Mouse (Mus musculus) thymus, adult 2 months (tissue): ENCODE results near the gene Tcf7l2.

ENCODE experiments used
- CTCF ChIP-seq: fragments of 200-500 bp; IDR thresholded peaks from 2 replicates; pipeline ENCODE4 v1.5.1; 2012; ENCODE audit warnings: mild to moderate bottlenecking, control low read depth, low read length, moderate library complexity, borderline replicate concordance; ENCODE audit not compliant: control insufficient read depth, poor library complexity, insufficient read depth; ENCODE audit errors: extremely low read depth
- POLR2A ChIP-seq: fragments of 200-500 bp; IDR thresholded peaks from 2 replicates; pipeline ENCODE4 v1.6.1; 2012; ENCODE audit warnings: mild to moderate bottlenecking, low read length, control low read depth, moderate library complexity; ENCODE audit not compliant: control insufficient read depth, poor library complexity, insufficient read depth; ENCODE audit errors: extremely low read depth

- TF ChIP-seq CTCF (no peak), POLR2A (no peak)
Observed at GRCm38 (mm10) chr19:55839036-55839555, 97.5 kb downstream of the Tcf7l2 start.
